Mouse (Mus musculus): ENCODE measurements at regions not wholly inside any gene's neighbourhood (a gene's known extent, or its start where the extent isn't known, plus 50 kb on each side); places are given as distances from the start of the nearest gene placed in this dataset.
A peak's percentile ranks its signal among the peaks of the same experiment; 100 is the strongest.

GRCm38 (mm10) chr13:43965256-43965905 lies 180.8 kb downstream of the Cd83 start:
- no peak for DNase-seq (ENCODE audit: low spot score in 2 of 2)

DNA sequence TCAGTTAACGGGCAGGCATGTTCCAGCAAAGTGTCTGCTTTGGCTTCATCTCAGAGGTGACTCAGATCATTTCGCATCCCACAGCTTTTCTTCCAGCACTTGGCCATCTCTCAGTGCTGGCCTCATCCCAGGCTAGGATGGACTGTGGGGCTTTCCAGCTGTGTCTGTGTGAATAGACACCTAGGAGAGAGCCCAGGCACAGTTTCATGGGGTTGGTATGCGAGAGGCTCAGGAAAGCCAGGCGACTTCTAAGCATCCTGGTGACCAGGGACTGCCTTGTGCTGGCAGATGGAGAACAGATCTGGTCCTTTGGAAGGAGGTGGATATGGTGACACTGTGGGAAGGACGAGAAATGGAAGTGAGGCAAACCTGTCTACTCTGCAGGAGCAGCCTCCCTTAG lies 182.9 kb downstream of the Cd83 start:
- DNase-seq (ENCODE audit: low spot score in 2 of 2): no peak

- DNase-seq (ENCODE audit: low spot score in 2 of 2): no peak
These were observed 188.3 kb downstream of the Cd83 start for GRCm38 (mm10) chr13:43972906-43973305.

- no peak for DNase-seq (ENCODE audit: low spot score in 2 of 2)
These were observed 190.7 kb downstream of the Cd83 start for GRCm38 (mm10) chr13:43975281-43975680.

DNA sequence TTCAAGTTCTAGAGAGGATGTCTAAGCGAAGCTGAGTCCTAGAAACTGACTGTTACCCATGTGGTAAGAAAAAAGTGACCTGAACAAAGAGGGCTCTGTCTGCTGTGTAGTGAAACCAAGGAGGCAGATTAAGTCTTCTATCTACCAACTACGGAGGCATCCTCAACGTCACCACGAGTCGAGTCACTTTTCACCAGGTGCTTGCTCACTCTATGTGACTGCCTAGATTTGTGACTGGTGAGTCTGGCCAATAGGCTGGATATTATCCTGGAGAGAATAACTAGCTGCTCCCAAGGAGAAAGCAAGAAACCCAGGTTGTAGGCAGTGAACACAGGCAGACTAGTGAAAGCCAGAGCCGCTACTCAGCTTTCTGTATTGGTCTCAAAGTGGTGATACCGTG lies 191.2 kb downstream of the Cd83 start:
- DNase-seq (ENCODE audit: low spot score in 2 of 2): no peak

DNA sequence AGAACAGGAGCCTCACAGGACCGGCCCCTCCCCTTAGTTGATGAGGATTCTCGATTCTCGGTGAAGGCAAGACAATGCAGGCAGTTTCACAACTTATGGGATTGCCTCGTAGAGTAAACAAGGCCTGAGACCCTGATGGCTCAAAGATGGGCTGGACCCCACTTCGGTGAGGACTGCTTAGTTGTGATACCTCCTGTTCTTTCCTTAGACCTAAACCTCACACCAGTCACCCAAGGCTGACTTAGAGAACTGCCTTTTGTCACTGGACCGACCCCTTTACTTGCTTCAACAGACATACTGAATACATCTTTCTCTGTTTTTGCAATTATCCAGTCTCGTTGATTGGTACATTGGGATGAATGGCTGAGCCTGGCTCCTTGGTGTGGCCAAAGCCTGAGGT lies 192.1 kb downstream of the Cd83 start:
- no peak for DNase-seq (ENCODE audit: low spot score in 2 of 2)

GRCm38 (mm10) chr13:43987338-43987737 lies 202.8 kb downstream of the Cd83 start:
- no peak for DNase-seq (ENCODE audit: low spot score in 2 of 2)

DNA sequence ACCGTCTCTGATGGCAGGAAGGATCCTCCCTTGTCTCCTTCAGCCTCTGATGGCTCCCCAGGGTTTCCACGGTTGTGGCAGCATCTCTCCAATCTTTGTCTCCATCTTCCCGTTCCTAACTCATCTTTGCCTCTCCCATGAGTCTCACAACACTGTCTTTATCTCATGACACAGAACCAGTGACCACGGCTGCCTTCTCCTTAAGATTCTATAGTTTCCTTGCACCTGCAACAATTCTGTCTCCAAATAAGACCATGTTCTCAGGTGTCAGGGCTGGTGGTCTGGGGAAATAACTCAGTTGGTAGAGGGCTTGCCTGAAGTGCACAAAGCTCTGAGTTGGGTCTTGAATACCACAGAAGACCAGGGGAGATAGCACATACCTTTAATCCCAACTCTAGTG lies 203.8 kb downstream of the Cd83 start:
- no peak for DNase-seq (ENCODE audit: low spot score in 2 of 2)

DNA sequence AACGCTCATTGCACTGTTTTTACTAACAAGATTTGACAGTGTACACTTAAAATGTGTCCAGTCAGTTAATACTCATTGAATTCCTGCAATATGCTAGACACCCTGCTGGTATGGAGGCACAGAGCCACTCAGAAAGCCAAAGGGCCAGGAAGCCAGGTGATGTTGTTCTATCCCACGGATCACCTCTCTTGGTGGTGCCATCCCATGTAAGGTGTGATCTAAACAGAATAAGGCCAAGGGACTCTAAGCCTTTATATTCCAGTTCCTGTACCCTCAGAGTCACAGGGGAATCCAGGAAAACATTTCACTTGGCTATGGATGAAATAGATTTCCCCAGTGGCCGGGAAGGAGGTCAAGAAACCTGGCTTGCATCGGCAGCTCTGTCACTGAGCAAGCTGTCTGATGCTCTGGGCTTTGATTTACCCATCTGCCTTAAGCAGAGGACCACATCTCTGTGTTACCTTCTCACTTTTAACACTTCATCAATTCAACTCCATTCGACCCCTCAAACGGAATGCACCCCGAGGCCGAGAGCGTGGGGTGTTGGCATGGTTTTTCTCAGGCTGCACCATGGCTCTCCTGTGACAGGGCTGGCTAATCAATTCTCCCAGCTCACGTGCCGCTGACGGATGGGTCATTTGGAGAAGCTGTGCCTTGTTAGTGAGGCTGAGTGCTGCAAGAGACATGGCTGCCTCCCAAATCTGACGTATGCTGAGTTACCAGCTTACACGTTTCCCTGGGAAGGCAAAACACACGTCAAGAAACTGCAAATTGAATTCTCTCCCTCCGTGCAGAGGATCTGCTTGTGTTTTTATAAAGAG lies 205.9 kb downstream of the Cd83 start:
- peak; percentile 55 to 59 for DNase-seq (ENCODE audit: low spot score in 2 of 2)

DNA sequence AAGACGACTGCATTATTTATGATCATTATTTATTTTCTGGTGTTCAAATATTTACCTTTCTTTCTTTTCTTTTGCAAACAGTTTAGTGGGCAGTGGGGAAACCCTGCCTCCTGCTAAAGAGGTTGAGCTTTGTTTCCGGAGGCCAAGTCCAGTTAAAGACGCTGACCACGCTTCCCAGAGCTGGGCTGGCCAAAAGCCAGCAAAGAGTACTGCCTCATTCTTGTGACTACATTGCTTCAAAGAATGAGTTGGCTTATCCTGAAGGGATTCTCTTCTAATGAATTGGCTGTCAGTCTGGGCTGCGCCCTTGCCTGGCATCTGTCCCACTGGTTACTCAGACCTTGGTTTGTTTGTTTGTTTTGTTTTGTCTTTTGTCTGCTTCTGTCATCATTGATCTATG lies 207.2 kb downstream of the Cd83 start:
- peak; percentile 32 to 51 for DNase-seq (ENCODE audit: low spot score in 2 of 2)

DNA sequence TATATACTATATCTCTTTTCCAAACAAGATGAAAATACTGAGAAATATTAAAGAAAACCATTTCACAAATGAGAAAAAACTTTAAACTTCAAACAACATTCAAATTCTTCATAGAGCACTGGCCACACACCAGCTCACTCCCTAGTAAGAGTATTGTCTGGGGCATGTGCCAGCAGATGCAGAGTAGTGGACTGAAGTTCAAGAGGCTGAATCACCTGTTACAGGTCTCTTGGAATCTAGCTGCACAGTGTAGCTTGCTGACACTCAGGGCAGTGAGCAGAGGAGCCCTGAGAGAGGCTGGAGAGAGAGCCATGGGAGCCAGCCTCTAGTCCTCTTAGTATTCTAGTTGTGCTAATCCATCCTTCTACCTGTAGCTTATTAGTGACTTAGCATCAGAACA lies 208.4 kb downstream of the Cd83 start:
- no peak for DNase-seq (ENCODE audit: low spot score in 2 of 2)

- no peak for DNase-seq (ENCODE audit: low spot score in 2 of 2)
These were observed 209.8 kb downstream of the Cd83 start for GRCm38 (mm10) chr13:43994361-43994760.

- DNase-seq (ENCODE audit: low spot score in 2 of 2): no peak
These were observed 211.0 kb downstream of the Cd83 start for GRCm38 (mm10) chr13:43995623-43996022.

DNA sequence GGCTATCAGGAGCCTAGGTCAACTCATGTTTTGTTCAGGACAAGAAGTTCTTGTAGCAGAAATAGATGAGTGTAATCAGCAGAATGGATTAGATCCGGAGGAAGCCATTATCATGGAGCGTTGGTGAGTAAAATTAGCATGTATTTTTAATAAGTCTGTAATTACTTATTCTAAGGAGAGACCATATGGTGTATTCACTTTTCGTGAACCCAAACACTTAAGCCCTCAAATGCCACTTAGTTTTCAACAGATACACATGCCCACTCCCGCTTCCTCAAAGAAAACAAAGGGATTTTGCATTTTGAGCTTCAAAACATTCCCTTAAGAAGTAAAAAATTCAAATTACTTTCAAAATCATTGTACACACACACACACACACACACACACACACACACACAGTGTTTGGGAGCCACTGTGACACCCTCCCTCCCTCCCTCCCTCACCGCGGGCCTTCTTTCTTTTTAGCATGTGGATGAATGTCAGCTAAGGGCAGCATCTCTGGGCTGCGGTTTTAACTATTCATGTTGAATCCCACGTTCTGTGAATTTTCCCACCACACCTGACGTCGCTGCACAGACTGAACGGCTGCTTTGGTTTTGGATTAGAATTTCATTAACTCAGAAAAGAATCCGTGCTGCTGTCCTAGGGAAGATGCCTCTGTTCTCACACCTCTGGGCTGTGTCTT lies 217.4 kb downstream of the Cd83 start:
- DNase-seq (ENCODE audit: low spot score in 2 of 2): no peak

- no peak for DNase-seq (ENCODE audit: low spot score in 2 of 2)
These were observed 228.3 kb downstream of the Cd83 start for GRCm38 (mm10) chr13:44012868-44013267.

DNA sequence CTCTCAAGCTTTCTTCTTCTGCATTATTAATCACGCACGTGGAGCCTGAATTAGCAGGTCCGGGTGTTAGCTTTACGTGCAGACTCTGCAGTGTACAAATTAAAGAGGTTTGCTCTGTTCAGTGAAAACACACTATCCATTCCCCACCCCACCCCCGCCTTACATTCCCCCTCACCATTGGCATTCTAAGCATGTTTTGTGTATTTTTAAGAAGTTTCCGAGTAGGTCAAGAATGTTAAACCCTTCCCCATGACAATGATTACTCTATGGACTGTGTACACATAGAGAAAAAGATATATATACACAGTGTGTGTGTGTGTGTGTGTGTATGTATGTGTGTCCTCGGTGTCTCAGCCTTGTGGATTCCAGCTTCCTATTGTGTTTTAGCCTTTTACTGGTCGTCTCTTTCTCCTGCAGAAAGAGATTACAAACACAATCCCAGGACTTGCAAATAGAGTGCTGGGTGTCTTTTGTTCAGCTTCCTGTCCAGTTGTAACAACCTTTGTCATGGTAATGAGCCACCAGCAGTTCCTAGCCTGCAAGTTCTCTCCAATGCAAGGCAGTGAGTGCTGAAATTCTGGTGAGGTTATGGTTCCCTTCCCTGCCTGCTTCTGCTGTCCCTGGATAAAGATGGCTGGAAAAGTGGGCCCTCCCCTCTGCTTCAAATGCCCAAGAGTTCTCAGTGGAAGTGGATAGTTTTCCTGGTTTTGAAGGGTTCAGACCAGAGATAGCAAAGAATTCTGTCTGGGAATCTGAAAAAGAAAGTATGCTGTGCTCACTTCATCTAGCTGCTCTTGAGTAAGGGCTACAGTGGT lies 234.1 kb downstream of the Cd83 start:
- no peak for DNase-seq (ENCODE audit: low spot score in 2 of 2)

DNA sequence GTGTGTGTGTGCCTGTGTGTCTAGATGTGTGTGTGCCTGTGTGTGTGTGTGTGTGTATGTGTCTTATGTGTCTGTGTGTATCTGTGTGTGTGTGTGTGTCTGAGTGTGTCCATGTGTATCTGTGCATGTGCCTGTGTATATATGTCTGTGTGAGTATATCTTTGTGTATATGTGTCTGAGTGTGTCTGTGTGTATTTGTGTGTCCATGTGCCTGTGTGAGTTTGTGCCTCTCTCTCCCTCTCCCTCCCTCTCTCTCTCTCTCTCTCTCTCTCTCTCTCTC lies 234.7 kb downstream of the Cd83 start:
- DNase-seq (ENCODE audit: low spot score in 2 of 2): no peak

DNA sequence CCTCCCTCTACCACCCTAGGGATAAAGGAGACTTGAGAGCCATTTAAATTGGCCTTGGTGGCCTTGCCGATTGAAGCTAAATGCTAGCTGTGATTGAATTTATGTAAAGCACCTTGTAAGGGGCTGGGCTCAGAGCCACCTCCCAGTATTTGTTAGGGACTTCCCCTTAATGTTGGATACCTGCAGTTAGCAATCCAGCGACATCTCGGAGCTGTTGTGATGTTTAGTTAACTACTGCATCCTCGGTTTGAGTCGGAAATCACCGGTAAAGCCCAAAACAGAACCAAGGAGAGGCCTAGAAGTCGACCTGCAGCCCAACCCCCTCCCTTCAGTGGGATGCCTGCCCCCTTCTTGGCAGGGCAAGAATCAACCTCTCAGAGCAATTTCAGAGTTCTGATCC lies 236.3 kb downstream of the Cd83 start:
- no peak for DNase-seq (ENCODE audit: low spot score in 2 of 2)

GRCm38 (mm10) chr13:44022106-44022505 lies 237.5 kb downstream of the Cd83 start:
- no peak for DNase-seq (ENCODE audit: low spot score in 2 of 2)

DNA sequence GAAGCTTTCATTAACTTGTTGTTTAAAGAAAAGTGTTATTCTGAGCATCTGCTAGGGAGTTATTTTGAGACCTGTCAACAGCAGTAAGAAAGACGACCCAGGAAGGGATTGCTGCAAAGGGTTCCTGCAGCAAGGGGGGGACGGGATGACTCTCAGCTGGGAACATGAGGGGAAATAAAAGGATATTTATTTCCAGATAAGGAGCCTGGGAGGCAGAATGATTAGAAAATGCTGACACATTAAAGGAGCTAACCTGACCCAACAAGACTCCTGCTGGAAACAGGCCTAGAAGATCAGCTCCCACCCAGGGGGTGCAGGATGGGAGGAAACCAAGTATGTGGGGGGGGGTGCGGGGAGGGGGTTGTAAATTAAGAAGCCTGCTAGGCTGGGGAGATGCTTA lies 240.0 kb downstream of the Cd83 start:
- DNase-seq (ENCODE audit: low spot score in 2 of 2): no peak

DNA sequence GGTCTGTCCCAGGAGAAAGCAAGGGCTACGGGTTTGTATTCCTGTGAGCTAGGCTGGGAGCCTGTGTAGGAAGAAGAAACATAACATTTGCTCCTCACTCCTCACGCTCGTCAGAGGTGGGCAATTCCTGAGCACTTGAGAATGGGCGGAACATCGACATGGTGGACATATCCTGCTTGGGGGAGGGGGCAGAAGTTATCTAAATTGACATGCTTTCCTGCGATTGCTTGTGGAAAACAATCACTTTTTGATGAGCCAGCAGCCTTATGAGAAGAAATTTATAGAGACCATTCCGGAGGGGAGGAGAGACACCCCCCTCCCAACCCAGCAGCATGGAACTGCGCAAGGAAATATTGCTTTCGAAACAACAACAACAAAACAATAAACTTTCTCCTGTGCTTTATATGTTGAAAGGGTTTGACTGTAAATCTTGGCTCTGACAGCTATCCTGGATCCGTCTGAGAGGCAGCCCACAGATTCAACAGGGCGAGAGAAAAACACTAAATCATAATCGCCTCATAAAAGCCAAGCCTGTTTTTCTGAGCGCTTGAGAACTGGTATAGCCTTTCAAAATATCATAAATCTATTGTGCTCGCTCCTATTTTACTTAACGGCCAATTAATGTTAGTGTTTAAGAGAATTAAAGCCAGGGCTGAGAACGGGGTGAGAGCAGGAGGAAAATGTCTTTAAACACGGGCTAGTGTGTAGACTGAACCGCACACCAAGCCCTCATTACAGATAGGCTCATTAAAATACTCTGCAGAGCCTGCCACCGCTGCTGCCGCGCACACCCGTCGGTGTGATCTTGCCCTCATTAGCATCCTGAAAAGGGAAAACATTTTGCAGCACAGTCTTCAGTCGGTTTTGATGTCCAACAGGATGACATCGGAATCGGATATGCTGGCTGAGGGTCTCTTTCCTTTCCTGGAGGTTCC lies 242.0 kb downstream of the Cd83 start:
- peak in 1 of 2 experiments; percentile 18 for DNase-seq (ENCODE audit: low spot score in 2 of 2)

Measured in layer of hippocampus, postnatal 10 days (tissue).